Mouse (Mus musculus): ENCODE results near the gene Dnajc17.

DNA sequence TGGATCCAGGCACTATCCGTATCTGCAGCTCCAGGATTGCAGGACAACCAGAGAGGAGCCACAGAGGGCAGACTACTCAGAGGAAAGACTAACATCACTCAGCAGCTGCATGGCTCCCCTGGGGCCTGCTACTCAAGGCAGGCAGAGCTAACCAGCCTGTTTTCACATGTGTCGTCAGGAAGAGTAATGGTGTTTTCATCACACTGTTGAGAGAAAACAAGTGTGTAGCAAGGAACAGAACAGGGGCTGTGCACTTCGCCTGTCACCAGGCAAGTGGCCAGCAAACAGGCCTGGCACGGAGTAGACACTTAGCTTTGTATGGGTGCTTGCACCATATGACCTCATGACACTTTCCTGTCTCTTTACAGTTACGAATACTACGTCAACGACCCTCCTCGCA, 37.0 kb downstream of the Dnajc17 start:
- TF ChIP-seq CTCF (IDR thresholded peaks at IDR 0.05) (no peak), EP300 (IDR thresholded peaks at IDR 0.05) (no peak)

Data from lung, postnatal 0 days (tissue).